Mouse (Mus musculus) liver, embryonic 14.5 days (tissue): ENCODE results near the gene Aspscr1. TPM values are rescaled to one million over a fixed set of nuclear protein-coding genes. Genes with fewer than 3 reads are reported as not detected.
A peak's percentile ranks its signal among the peaks of the same experiment; 100 is the strongest.

Experiments used
- ATAC-seq: fragments of 200-750 bp; cut with Nextera tagmentation; 2 replicates; pipeline ENCODE4 v1.8.0; 2017; ENCODE audit warnings: moderate number of reproducible peaks, mild to moderate bottlenecking, moderate library complexity; ENCODE audit not compliant: insufficient read depth
- DNase-seq, 3 experiments: peaks; one replicate each; pipeline ENCODE4 v3.0.0-alpha.2; 2012 to 2013; ENCODE audit warnings: low read depth in 3 of 3, low spot score in 3 of 3
- H3K27ac ChIP-seq: fragments of 300-500 bp; sonication (generic); 2 replicates; pipeline ENCODE4 v1.5.1; 2014; ENCODE audit warnings: moderate library complexity, mild to moderate bottlenecking, control low read depth, inconsistent platforms
- H3K27me3 ChIP-seq: fragments of 300-500 bp; sonication (generic); 2 replicates; pipeline ENCODE4 v1.6.1; 2014; ENCODE audit warnings: mild to moderate bottlenecking, low read length, moderate library complexity; ENCODE audit not compliant: control insufficient read depth, insufficient read depth
- H3K36me3 ChIP-seq: fragments of 300-500 bp; sonication (generic); replicated peaks from 2 replicates; pipeline ENCODE4 v1.6.1; 2014; ENCODE audit warnings: low read depth; ENCODE audit not compliant: control insufficient read depth, insufficient read depth
- H3K4me1 ChIP-seq, 2 experiments: fragments of 200-500 bp in 1 of 2; fragments of 300-500 bp in 1 of 2; sonication (generic) in 1 of 2; replicated peaks; 2 replicates each; pipeline ENCODE4 v1.6.1; 2012 to 2014; ENCODE audit warnings: antibody characterized with exemption in 1 of 2, inconsistent platforms in 1 of 2, low read length in 1 of 2; ENCODE audit not compliant: control insufficient read depth in 2 of 2, insufficient read depth in 2 of 2
- H3K4me2 ChIP-seq: fragments of 300-500 bp; sonication (generic); 2 replicates; pipeline ENCODE4 v1.6.1; 2014; ENCODE audit warnings: low read depth, mild to moderate bottlenecking, control low read depth, moderate library complexity
- H3K4me3 ChIP-seq, 2 experiments: fragments of 200-500 bp in 1 of 2; fragments of 300-500 bp in 1 of 2; sonication (generic) in 1 of 2; 2 replicates each; pipeline ENCODE4 v1.5.1; 2012 to 2014; ENCODE audit warnings: low read depth in 2 of 2, low read length in 2 of 2, mild to moderate bottlenecking in 2 of 2, control low read depth in 1 of 2, inconsistent platforms in 1 of 2, moderate library complexity in 1 of 2; ENCODE audit not compliant: insufficient read depth in 1 of 2
- H3K9ac ChIP-seq: fragments of 300-500 bp; sonication (generic); replicated peaks from 2 replicates; pipeline ENCODE4 v1.6.1; 2014; ENCODE audit warnings: mild to moderate bottlenecking, control low read depth, moderate library complexity
- H3K9me3 ChIP-seq: fragments of 300-500 bp; sonication (generic); 2 replicates; pipeline ENCODE4 v1.6.1; 2016; ENCODE audit warnings: low read length, mixed read lengths; ENCODE audit not compliant: control insufficient read depth
- CTCF ChIP-seq: IDR thresholded peaks from 2 replicates; pipeline ENCODE4 v1.5.1; 2016; ENCODE audit warnings: antibody characterized with exemption, low read depth, control low read depth
- EP300 ChIP-seq: IDR thresholded peaks from 2 replicates; pipeline ENCODE4 v1.6.1; 2016; ENCODE audit warnings: antibody characterized with exemption, low read depth
- WGBS: fragments of 180-500 bp; shearing (Covaris S2); extraction: QIAGEN DNeasy Blood & Tissue Kit; methylation state at CpG from one replicate; pipeline ENCODE4 v1.1.7; 2014; ENCODE audit not compliant: insufficient replicate concordance; 5-methylcytosine and 5-hydroxymethylcytosine counted together
- polyA plus RNA-seq, 2 experiments: library from polyadenylated mRNA; depleted of rRNA in 1 of 2; stranded (reverse) in 1 of 2; unstranded in 1 of 2; fragments of >200 nt; fragmentation: Nextera tagmentation in 1 of 2; extraction: Ambion mirVana in 1 of 2; gene quantifications; 2 replicates each; pipeline versions ENCODE4 v1.2.1 to v1.2.3; 2012 to 2014

Gene Aspscr1
- polyA plus RNA-seq (2012; rRNA removed) = 16.9 and 20.4 TPM in 2 replicates
- polyA plus RNA-seq (2014; fragmentation: Nextera tagmentation; extraction: Ambion mirVana) = 34.6 and 37.5 TPM in 2 replicates

GRCm38 (mm10) chr11:120672687-120673593 lies at the start of gene Aspscr1:
Gene Aspscr1 (plus strand): TSS chr11:120672973.
- under 1% methylated on average over 78 of the region's 83 CpGs for WGBS
- Histone ChIP-seq H3K27me3 (no peaks in the 10 kb centered on the region), H3K27ac (peak within 1 kb of the TSS; percentile 75), H3K9me3 (no peaks in the 10 kb centered on the region), H3K9ac (peak within 1 kb of the TSS; percentile 69), H3K4me3 (peak within 1 kb of the TSS; percentile 64 to 84), H3K4me1 (peaks cover 11 to 16% of the 10 kb centered on the region in 2 experiments), H3K36me3 (no peaks in the 10 kb centered on the region), H3K4me2 (peak within 1 kb of the TSS; percentile 88)
- TF ChIP-seq EP300 (peak; percentile 29; the same call in 1 of the 2 replicates), CTCF (no peak)
- DNase-seq = peak; percentile 91 to 92 (median 92)
- ATAC-seq = peak; percentile 97

- Histone ChIP-seq H3K9ac (peak overlapping the region; percentile 94), H3K4me3 (peak overlapping the region; percentile 74 to 91), H3K4me1 (peaks cover 15 to 26% of the 10 kb centered on the region in 2 experiments)
Observed at GRCm38 (mm10) chr11:120623961-120624679, 48.7 kb upstream of the Aspscr1 start.

GRCm38 (mm10) chr11:120624680-120625111 lies 48.1 kb upstream of the Aspscr1 start:
- peaks cover 19 to 29% of the 10 kb centered on the region in 2 experiments for H3K4me1 ChIP-seq
- no peak for TF ChIP-seq CTCF
- TF ChIP-seq EP300 = no peak
- WGBS = under 1% methylated on average over 53 of the region's 53 CpGs
- peak overlapping the region; percentile 69 for H3K27ac ChIP-seq
- H3K4me3 ChIP-seq = peak overlapping the region; percentile 74 to 91
- H3K9me3 ChIP-seq = no peaks in the 10 kb centered on the region
- ATAC-seq = peak; percentile 72
- H3K36me3 ChIP-seq = peaks cover 37% of the 10 kb centered on the region
- peak in 2 of 3 experiments; percentile 66 to 69 for DNase-seq
- peak overlapping the region; percentile 91 for H3K4me2 ChIP-seq
- peak overlapping the region; percentile 94 for H3K9ac ChIP-seq
- no peaks in the 10 kb centered on the region for H3K27me3 ChIP-seq

More at GRCm38 (mm10) chr11:120623961-120624679, 48.7 kb upstream of the Aspscr1 start:
- Histone ChIP-seq H3K4me2 (peak overlapping the region; percentile 91), H3K9me3 (no peaks in the 10 kb centered on the region), H3K27me3 (no peaks in the 10 kb centered on the region), H3K36me3 (peaks cover 38% of the 10 kb centered on the region), H3K27ac (peak overlapping the region; percentile 69)
- WGBS = 11% methylated on average over 30 of the region's 30 CpGs
- ATAC-seq = peak; percentile 80
- DNase-seq = no peak
- no peak for TF ChIP-seq EP300
- TF ChIP-seq CTCF = peak; percentile 91

- TF ChIP-seq EP300 = no peak
- 0 out of 2 replicates have a peak, but pooled peaks have one; percentile 11 for TF ChIP-seq CTCF
- peak within 1 kb of the TSS; percentile 94 for H3K9ac ChIP-seq
- no peaks in the 10 kb centered on the region for H3K9me3 ChIP-seq
- ATAC-seq (no peak), DNase-seq (no peak)
- peaks cover 32% of the 10 kb centered on the region for H3K36me3 ChIP-seq
- WGBS = 12% methylated on average over 5 of the region's 5 CpGs
- H3K4me3 ChIP-seq = peak within 1 kb of the TSS; percentile 74 to 91
- peak within 1 kb of the TSS; percentile 91 for H3K4me2 ChIP-seq
- no peaks in the 10 kb centered on the region for H3K27me3 ChIP-seq
- H3K27ac ChIP-seq = peak within 1 kb of the TSS; percentile 69
- H3K4me1 ChIP-seq = peaks cover 23 to 33% of the 10 kb centered on the region in 2 experiments
Observed at GRCm38 (mm10) chr11:120625152-120625775, 47.5 kb upstream of the Aspscr1 start, which contains the start of gene Sirt7. Gene Sirt7 (minus strand): TSS chr11:120625240.
